1 mouse cellular context compared by ENCODE assay signal in genomic region chr13:108086036-108086435, GRCm38 (mm10).
TF ChIP-seq lines count a peak whose summit lies in the region.

No protein-coding gene starts in this region.

TF ChIP-seq in CH12.LX, 34 proteins besides CTCF, POLR2A, EP300 and RAD21 (continued from another document):
- TF ChIP-seq SMC3 (IDR thresholded peaks at IDR 0.05; ENCODE audit: low read depth, low read length) (no peak; the same call in 1 of the 2 replicates), MEF2A (IDR thresholded peaks at IDR 0.05; ENCODE audit: borderline replicate concordance, low read depth, low read length) (peak; percentile 99), JUN (IDR thresholded peaks at IDR 0.05; ENCODE audit: insufficient read depth, low read depth, low read length) (peak; percentile 98), TBP (conservative IDR thresholded peaks at IDR 0.05; ENCODE audit: low read depth, low read length) (peak; percentile 41; the same call in 1 of the 2 replicates), MAX (IDR thresholded peaks at IDR 0.05; ENCODE audit: low read length) (peak; percentile 71), UBTF (IDR thresholded peaks at IDR 0.05; ENCODE audit: low read depth, low read length) (no peak), POLR2AphosphoS2 (IDR thresholded peaks at IDR 0.05; ENCODE audit: low read depth, low read length) (no peak), ZC3H11A (IDR thresholded peaks at IDR 0.05; ENCODE audit: low read depth, low read length) (no peak), HCFC1 (IDR thresholded peaks at IDR 0.05; ENCODE audit: low read depth, low read length) (peak; percentile 43), PAX5 (IDR thresholded peaks at IDR 0.05; ENCODE audit: low read length) (no peak)
TF ChIP-seq in CH12.LX: peak in this region for 16.
